Mouse (Mus musculus): Measurements from ENCODE around the gene Galnt14.

- no peak for TF ChIP-seq CTCF (IDR thresholded peaks at IDR 0.05; ENCODE audit: low read depth)
- TF ChIP-seq EP300 (IDR thresholded peaks at IDR 0.05; ENCODE audit: low read depth), result no peak
Measured at GRCm38 (mm10) chr17:73518359-73518758, 191.9 kb downstream of the Galnt14 start.

Data from liver, embryonic 14.5 days (tissue).